Mouse (Mus musculus) liver, adult 2 months (tissue): ENCODE results near the gene A630095N17Rik. TPM values are rescaled to one million over a fixed set of nuclear protein-coding genes. Genes with fewer than 3 reads are reported as not detected.

Source experiments
- DNase-seq: peaks from one replicate; pipeline ENCODE4 v3.0.0-alpha.2; 2011; ENCODE audit warnings: low read depth, low spot score; ENCODE audit errors: extremely low read depth
- H3K27ac ChIP-seq: fragments of 200-500 bp; replicated peaks from 2 replicates; pipeline ENCODE4 v1.5.1; 2012; ENCODE audit warnings: low read depth, mild to moderate bottlenecking, control low read depth, inconsistent platforms, low read length; ENCODE audit not compliant: insufficient read depth
- H3K27me3 ChIP-seq: fragments of 200-500 bp; 2 replicates; pipeline ENCODE4 v1.6.1; 2012; ENCODE audit warnings: mild to moderate bottlenecking, moderate library complexity, low read length, inconsistent platforms; ENCODE audit not compliant: control insufficient read depth, insufficient read depth
- H3K36me3 ChIP-seq: fragments of 200-500 bp; 2 replicates; pipeline ENCODE4 v1.6.1; 2012; ENCODE audit warnings: low read length, inconsistent platforms; ENCODE audit not compliant: control insufficient read depth, insufficient read depth
- H3K4me1 ChIP-seq: fragments of 200-500 bp; 2 replicates; pipeline ENCODE4 v1.6.1; 2011; ENCODE audit warnings: low read length; ENCODE audit not compliant: control insufficient read depth, insufficient read depth
- H3K4me3 ChIP-seq: fragments of 200-500 bp; 2 replicates; pipeline ENCODE4 v1.5.1; 2011; ENCODE audit warnings: low read depth, mild to moderate bottlenecking, control low read depth, low read length, moderate library complexity; ENCODE audit not compliant: insufficient read depth
- H3K79me2 ChIP-seq: fragments of 200-500 bp; 2 replicates; pipeline ENCODE4 v1.6.1; 2012; ENCODE audit warnings: inconsistent platforms, mild to moderate bottlenecking, low read length, moderate library complexity; ENCODE audit not compliant: control insufficient read depth, insufficient read depth
- H3K9ac ChIP-seq: fragments of 200-500 bp; 2 replicates; pipeline ENCODE4 v1.6.1; 2012; ENCODE audit warnings: low read depth, mild to moderate bottlenecking, control low read depth, inconsistent platforms, low read length
- CTCF ChIP-seq: fragments of 200-500 bp; IDR thresholded peaks from 2 replicates; pipeline ENCODE4 v1.5.1; 2011; ENCODE audit warnings: low read depth, low read length, control low read depth
- POLR2A ChIP-seq: fragments of 200-500 bp; IDR thresholded peaks from 2 replicates; pipeline ENCODE4 v1.6.1; 2011; ENCODE audit warnings: low read length, control low read depth; ENCODE audit not compliant: insufficient read depth; ENCODE audit errors: extremely low read depth
- WGBS: fragments of 180-500 bp; shearing (Covaris S2); methylation state at CpG from one replicate; pipeline ENCODE4 v1.1.7; 2018; 5-methylcytosine and 5-hydroxymethylcytosine counted together
- polyA plus RNA-seq: library from polyadenylated mRNA; depleted of rRNA; stranded (reverse); fragments of >200 nt; gene quantifications from 2 replicates; pipeline ENCODE4 v1.2.3, GENCODE M21; 2012
- total RNA-seq: library from RNA; depleted of rRNA; stranded (reverse); fragments of >200 nt; gene quantifications from 2 replicates; pipeline ENCODE4 v1.2.3, GENCODE M21; 2014

The A630095N17Rik gene
- total and polyA plus RNA-seq, 2 experiments = not detected

DNA sequence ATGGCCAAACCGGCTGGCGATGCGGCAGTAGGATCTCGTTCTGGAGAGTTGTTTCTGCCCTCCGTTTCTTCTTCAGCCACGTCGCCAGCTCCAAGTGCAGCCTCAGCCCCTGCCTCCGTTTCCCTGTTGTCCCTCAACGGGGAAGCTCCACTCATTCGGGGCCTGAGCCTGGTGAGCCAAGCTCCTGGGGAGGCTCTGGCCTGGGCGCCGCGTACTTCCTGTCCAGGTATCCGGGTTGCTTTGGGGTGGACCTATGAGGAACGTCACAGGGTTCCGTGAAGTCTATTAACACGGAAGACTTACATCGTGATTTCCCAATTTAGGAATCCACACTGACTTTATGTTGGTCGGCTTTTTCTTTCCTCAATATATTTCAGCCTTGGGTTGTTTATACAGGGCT is 39.5 kb downstream of the A630095N17Rik start:
- Histone ChIP-seq H3K36me3 (peaks cover 34% of the 10 kb centered on the region), H3K27ac (peak overlapping the region; percentile 93), H3K79me2 (peaks cover 16% of the 10 kb centered on the region; the same call in 1 of the 2 replicates), H3K4me1 (peaks cover 13% of the 10 kb centered on the region), H3K4me3 (peak overlapping the region; percentile 86), H3K27me3 (no peaks in the 10 kb centered on the region), H3K9ac (peak overlapping the region; percentile 89)
- DNase-seq = peak; percentile 81
- TF ChIP-seq POLR2A (0 out of 2 replicates have a peak, but pooled peaks have one; percentile 29), CTCF (no peak)
- WGBS = under 1% methylated on average over 19 of the region's 19 CpGs

DNA sequence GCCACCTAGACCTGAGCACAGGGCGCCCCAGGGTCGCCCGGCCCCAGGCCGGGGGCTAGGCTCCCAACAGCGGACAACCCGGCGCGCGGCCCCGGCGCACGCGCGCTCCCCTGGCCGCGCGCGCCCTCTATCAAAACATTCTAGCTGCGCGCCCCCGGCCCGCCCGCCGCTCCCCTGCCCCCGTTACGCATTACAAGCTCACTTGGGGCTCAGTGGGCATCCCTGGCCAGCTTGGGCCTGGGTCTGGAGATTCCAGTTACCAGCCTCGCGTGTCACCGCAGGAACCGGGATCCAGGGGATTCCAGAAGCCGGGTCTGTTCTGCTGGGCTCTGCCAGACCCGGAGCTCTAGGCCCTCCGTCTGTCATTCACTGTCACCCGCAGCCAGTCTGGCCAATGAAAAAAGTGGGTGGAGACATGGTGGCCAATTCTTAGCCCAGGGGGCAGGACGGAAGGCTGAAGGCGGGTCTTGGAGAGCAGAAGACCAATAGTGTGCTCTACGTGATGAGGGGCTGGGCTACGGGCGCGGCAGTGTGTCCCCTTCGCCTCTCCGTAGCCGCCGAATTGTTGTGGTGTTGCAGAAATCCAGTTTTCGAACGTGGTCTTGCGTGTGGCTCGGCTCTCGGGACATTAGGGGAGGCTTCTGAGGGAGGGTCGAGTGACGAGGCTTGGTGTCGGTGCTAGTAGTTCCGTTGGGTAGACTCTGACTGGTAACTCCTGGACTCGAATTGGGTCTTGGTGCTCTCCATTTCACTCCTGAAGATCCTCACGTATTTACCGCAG is 40.1 kb downstream of the A630095N17Rik start, which contains the start of the genes Ankzf1 and Atg9a:
Gene Ankzf1, plus strand, starts transcription at position 530 of the 781 bp plus-strand sequence.
Gene Atg9a, minus strand, starts transcription at position 575 of the 781 bp plus-strand sequence.
- WGBS = under 1% methylated on average over 56 of the region's 56 CpGs
- Histone ChIP-seq H3K27ac (peak within 1 kb of the TSS; percentile 93), H3K27me3 (no peaks in the 10 kb centered on the region), H3K79me2 (peaks cover 16% of the 10 kb centered on the region; the same call in 1 of the 2 replicates), H3K4me3 (peak within 1 kb of the TSS; percentile 87), H3K36me3 (peaks cover 30% of the 10 kb centered on the region), H3K4me1 (peaks cover 13% of the 10 kb centered on the region), H3K9ac (peak within 1 kb of the TSS; percentile 93)
- peak; percentile 97 for DNase-seq
- TF ChIP-seq CTCF (no peak), POLR2A (peak; percentile 70)

DNA sequence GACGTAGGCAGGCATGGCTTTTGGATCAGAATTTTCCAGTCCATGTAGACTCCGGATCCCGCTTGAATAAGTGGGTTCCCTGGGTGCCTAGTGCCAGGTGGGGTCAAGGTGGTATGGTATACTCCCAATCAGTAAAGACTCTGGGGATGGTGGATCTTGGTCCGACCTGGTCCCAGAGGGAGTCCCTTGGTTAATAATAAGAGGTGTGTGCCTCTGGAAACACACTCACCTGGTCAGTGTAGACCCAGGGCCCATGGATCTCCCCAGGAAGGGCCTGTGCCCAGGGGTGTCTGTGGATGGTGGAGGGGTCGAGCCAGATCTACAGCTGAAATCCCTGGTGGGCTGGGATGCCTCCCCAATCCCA is 40.7 kb downstream of the A630095N17Rik start:
- H3K27ac ChIP-seq = peak overlapping the region; percentile 79
- TF ChIP-seq POLR2A = no peak
- DNase-seq = no peak
- peak overlapping the region; percentile 93 for H3K9ac ChIP-seq
- WGBS = 34% methylated on average over 5 of the region's 5 CpGs
- peaks cover 28% of the 10 kb centered on the region for H3K36me3 ChIP-seq
- H3K79me2 ChIP-seq = peaks cover 16% of the 10 kb centered on the region; the same call in 1 of the 2 replicates
- H3K4me1 ChIP-seq = peaks cover 13% of the 10 kb centered on the region
- no peaks in the 10 kb centered on the region for H3K27me3 ChIP-seq
- H3K4me3 ChIP-seq = peak overlapping the region; percentile 87

DNA sequence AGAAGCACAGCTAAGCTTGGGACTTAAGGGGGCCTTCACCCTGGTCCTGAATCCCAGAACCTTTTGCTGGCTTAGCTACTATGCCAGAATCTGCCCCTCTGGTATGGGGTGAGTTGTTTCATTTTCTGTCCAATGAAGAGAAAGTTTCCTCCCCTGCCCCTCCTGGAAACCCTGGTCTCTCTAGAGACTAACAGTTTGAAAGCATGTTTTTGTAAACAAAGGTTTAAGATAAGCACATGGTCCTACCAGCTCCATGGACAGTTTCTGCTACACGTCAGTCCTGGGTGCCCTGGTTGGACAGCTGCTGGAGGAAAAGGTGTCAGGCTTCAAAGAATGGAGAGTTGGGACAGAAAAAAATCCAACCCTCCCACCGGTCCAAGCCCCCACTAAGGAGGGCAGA is 41.3 kb downstream of the A630095N17Rik start:
- TF ChIP-seq CTCF = no peak
- no peak for TF ChIP-seq POLR2A
- no peak overlapping the region for H3K27ac ChIP-seq
- WGBS = 24% methylated on average over 2 of the region's 2 CpGs
- peaks cover 13% of the 10 kb centered on the region for H3K4me1 ChIP-seq
- no peaks in the 10 kb centered on the region for H3K27me3 ChIP-seq
- H3K9ac ChIP-seq = peak overlapping the region; percentile 93
- no peak for DNase-seq
- H3K36me3 ChIP-seq = peaks cover 21% of the 10 kb centered on the region
- H3K4me3 ChIP-seq = no peak overlapping the region
- peaks cover 16% of the 10 kb centered on the region; the same call in 1 of the 2 replicates for H3K79me2 ChIP-seq

GRCm38 (mm10) chr1:75187914-75188483 is 43.9 kb downstream of the A630095N17Rik start:
- H3K4me1 ChIP-seq = peaks cover 13% of the 10 kb centered on the region
- H3K36me3 ChIP-seq = peaks cover 25% of the 10 kb centered on the region
- no peak overlapping the region for H3K9ac ChIP-seq
- H3K4me3 ChIP-seq = no peak overlapping the region
- no peak for DNase-seq
- 89% methylated on average over 2 of the region's 2 CpGs for WGBS
- H3K27ac ChIP-seq = no peak overlapping the region
- H3K79me2 ChIP-seq = peaks cover 16% of the 10 kb centered on the region; the same call in 1 of the 2 replicates
- no peaks in the 10 kb centered on the region for H3K27me3 ChIP-seq
- TF ChIP-seq CTCF (no peak), POLR2A (no peak)
